Mouse (Mus musculus): ENCODE results near the gene Gng8.

Gene Gng8

GRCm38 (mm10) chr7:16922360-16922973 lies 30.9 kb downstream of the Gng8 start:
- DNase-seq (ENCODE audit: low read depth in 2 of 2, low spot score in 2 of 2), result no peak

DNA sequence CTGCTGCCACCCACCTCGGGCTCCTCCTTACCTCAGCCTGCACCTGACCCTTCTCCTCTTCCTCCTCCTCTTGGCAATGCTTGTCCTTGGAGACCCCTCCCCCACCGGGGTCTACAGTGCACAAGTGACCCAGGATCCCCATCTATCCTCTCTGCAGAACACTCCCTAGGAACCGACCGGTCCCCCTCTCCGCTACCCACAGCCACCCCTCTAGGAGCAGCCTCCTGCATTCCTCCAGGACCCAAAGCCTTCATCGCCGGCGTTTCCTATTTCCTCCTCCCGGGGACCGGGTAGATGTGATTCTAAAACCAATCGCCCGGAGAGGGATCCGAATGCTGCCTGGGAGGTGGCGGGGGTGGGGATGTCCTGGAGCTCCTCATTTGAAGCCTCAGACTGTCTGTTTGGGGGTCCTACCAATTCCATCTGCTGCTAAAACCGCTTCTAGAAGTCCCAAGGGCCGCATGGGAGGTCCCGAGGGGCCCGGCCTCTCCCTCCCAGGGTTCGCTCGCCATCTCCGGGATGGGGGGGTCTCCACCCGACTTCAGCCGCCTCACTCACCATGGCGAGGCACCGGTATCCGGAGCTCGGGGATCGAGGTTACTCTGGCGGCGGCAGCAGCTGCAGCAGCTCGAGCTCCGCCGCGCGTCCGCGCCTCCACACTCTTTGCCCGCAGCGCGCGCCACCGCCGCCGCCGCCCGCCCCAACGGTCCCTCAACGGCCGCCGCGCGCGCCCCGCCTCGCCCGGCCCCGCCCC lies 31.9 kb downstream of the Gng8 start:
- no peak for DNase-seq (ENCODE audit: low read depth in 2 of 2, low spot score in 2 of 2)

- DNase-seq (ENCODE audit: low read depth in 2 of 2, low spot score in 2 of 2), result peak; percentile 99 to 100
Measured at GRCm38 (mm10) chr7:16924037-16924834, 32.6 kb downstream of the Gng8 start, which contains the start of gene Calm3. TSS of gene Calm3 (minus strand) at chr7:16924114.

- no peak for DNase-seq (ENCODE audit: low read depth in 2 of 2, low spot score in 2 of 2)
Measured at GRCm38 (mm10) chr7:16928341-16928740, 36.8 kb downstream of the Gng8 start.

- peak; percentile 58 to 77 for DNase-seq (ENCODE audit: low read depth in 2 of 2, low spot score in 2 of 2)
Measured at GRCm38 (mm10) chr7:16930850-16931249, 39.3 kb downstream of the Gng8 start.

- peak; percentile 78 to 81 for DNase-seq (ENCODE audit: low read depth in 2 of 2, low spot score in 2 of 2)
Measured at GRCm38 (mm10) chr7:16931968-16932627, 40.5 kb downstream of the Gng8 start.

GRCm38 (mm10) chr7:16932704-16933577 lies 41.4 kb downstream of the Gng8 start:
- peak in 1 of 2 experiments; percentile 53 for DNase-seq (ENCODE audit: low read depth in 2 of 2, low spot score in 2 of 2)

DNA sequence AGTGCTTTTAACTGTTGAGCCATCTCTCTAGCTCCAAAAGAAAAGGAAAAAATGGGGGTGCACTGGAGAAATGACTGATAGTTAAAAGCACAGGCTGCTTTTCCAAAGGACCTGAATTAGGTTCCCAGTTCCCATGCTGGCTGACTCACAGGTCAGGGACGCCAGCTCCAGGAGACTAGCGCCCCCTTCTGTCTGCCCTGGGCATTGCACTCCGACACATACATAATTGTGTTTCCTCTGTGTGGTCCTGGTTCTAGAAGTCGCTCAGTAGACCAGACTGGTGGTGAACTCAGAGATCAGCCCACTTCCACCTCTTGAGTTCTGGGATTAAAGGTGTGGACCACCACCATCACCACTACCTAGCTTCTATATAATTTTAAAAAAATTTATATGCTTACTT lies 45.7 kb downstream of the Gng8 start:
- DNase-seq (ENCODE audit: low read depth in 2 of 2, low spot score in 2 of 2), result no peak

GRCm38 (mm10) chr7:16938117-16938791 lies 46.7 kb downstream of the Gng8 start:
- no peak for DNase-seq (ENCODE audit: low read depth in 2 of 2, low spot score in 2 of 2)

DNA sequence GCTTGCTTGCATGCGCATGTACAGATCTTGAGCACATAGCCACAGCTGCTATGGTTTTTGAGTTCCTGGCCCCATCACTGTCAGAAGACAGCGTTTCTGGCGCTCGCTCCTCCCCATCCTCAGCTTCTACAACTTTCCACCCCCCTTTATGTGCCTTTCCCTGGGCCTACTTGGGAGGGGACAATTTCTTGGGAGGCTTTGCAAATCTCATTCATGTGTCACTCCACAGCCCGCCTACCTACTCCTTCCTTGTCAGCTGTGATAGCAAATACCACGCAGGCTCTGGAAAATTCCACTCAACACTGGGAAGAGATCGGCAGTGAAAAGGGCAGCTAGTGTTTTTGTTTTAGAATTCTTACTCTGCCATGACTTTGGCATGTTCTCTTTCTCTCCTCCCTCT lies 48.7 kb downstream of the Gng8 start:
- no peak for DNase-seq (ENCODE audit: low read depth in 2 of 2, low spot score in 2 of 2)

DNA sequence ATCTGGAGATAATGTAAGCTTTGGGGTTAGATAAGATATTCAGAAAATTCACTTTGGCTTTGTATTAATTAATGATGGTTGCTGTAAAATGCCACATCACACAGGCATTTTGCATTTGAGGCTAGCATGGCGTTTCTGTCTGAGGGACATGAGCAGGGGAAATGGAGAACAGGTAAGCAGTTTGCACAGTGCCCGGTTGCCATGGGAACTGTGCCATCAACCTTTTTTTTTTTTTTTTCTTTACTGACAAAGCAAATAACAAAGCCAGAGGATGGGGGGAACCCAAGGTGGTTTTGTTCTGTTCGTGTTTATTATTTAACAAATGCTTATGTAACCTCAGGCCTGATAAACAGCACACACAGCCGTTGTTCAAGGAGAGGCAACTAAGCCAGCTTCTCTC lies 51.3 kb downstream of the Gng8 start:
- no peak for DNase-seq (ENCODE audit: low read depth in 2 of 2, low spot score in 2 of 2)

DNA sequence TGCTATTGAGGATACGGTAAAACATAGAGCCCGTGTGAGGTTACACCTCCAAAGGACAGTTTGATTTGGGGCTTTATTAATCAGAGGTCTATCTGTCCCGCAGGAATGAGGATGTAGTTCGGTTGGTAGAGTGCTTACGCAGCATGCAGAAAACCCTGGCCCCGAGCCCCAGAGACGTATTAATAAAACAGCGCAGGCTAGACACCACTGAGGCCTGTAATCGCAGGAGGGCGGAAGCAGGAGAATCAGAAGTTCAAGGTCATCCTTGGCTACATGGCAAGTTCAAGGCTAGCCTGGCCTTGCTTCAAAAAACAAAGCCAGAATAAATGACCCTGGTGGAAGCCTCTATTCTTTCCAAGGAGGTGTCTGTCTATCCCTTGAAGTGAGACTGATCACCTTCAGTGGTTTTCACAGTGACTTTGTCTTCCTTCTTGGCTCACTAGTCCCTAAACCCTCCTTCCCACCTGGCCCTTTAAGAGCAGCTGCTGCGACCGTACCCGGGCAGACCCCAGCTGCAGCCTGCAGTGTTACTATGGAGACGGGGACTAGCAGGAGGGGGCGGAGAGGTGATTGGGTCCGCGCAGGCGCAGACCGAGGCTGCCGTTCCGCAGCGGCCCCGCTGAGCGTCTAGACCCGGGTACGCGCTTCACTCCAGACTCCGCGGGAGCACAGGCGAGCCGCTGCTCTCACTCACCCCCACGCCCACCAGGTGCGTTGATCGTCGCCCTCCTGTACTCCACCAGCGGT lies 52.6 kb downstream of the Gng8 start, which contains the start of gene Pnmal2:
Pnmal2 (plus strand) TSS at position 622 of the 747 bp plus-strand sequence.
- peak in 1 of 2 experiments; percentile 46 for DNase-seq (ENCODE audit: low read depth in 2 of 2, low spot score in 2 of 2)

DNA sequence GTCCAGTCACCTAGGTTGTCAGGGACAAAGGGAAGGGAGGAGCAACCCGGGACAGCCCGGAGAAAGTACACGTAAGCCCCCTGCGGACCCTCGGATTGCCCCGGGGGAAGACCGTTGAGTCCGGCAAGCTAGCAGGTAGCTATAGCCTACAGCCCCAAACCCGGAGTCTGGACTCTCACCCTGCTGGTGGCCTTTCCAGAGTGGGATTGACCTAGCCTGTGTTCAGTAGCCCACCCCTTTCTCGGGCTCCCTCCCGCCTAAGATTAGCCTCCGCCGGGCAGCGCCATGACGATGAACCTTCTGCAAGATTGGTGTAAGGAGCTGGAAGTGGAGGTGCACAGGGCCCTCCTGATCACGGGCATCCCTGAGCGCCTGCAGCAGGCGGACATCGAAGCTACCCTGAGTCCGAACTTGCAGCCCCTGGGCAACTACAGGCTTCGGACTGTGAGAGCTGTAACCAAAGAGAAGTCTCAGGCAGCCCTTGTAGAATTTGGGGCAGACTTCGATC lies 53.3 kb downstream of the Gng8 start:
- DNase-seq (ENCODE audit: low read depth in 2 of 2, low spot score in 2 of 2), result no peak

Measured in CD8-positive naive resting alpha-beta T cell, adult 2 months (primary cell).